Mouse (Mus musculus): ENCODE results near the gene Rnf144a. TPM values are rescaled to one million over a fixed set of nuclear protein-coding genes. Genes with fewer than 3 reads are reported as not detected.

The Rnf144a gene
- polyA plus RNA-seq, 1 experiment from 2014 or later = 52.7 TPM

GRCm38 (mm10) chr12:26404781-26405702 is 10.0 kb downstream of the Rnf144a start:
- Histone ChIP-seq H3K27ac (peak overlapping the region; percentile 73), H3K36me3 (no peaks in the 10 kb centered on the region), H3K9me3 (no peaks in the 10 kb centered on the region), H3K4me1 (peaks cover 87% of the 10 kb centered on the region), H3K4me2 (no peak overlapping the region), H3K4me3 (no peak overlapping the region), H3K9ac (no peak overlapping the region), H3K27me3 (no peaks in the 10 kb centered on the region)
- peak; percentile 68 for ATAC-seq (ENCODE audit: borderline replicate concordance, extremely low read depth, low FRiP score, low TSS enrichment)
- WGBS = 44% methylated on average over 11 of the region's 11 CpGs

GRCm38 (mm10) chr12:26403372-26404125 is 11.5 kb downstream of the Rnf144a start:
- Histone ChIP-seq H3K4me1 (peaks cover 83% of the 10 kb centered on the region), H3K9ac (no peak overlapping the region), H3K9me3 (no peaks in the 10 kb centered on the region), H3K4me2 (no peak overlapping the region), H3K27ac (peak overlapping the region; percentile 74), H3K27me3 (no peaks in the 10 kb centered on the region), H3K4me3 (no peak overlapping the region), H3K36me3 (no peaks in the 10 kb centered on the region)
- WGBS = 50% methylated on average over 16 of the region's 16 CpGs
- peak; percentile 20; the same call in 1 of the 2 replicates for ATAC-seq (ENCODE audit: borderline replicate concordance, extremely low read depth, low FRiP score, low TSS enrichment)

GRCm38 (mm10) chr12:26401696-26402470 is 13.2 kb downstream of the Rnf144a start:
- Histone ChIP-seq H3K27me3 (no peaks in the 10 kb centered on the region), H3K9ac (no peak overlapping the region), H3K27ac (peak overlapping the region; percentile 74), H3K4me3 (no peak overlapping the region), H3K4me1 (peaks cover 72% of the 10 kb centered on the region), H3K36me3 (no peaks in the 10 kb centered on the region), H3K4me2 (no peak overlapping the region), H3K9me3 (no peaks in the 10 kb centered on the region)
- WGBS = 37% methylated on average over 10 of the region's 10 CpGs
- ATAC-seq (ENCODE audit: borderline replicate concordance, extremely low read depth, low FRiP score, low TSS enrichment) = peak; percentile 37; the same call in 1 of the 2 replicates

- Histone ChIP-seq H3K9ac (no peak overlapping the region), H3K4me1 (peaks cover 67% of the 10 kb centered on the region), H3K9me3 (no peaks in the 10 kb centered on the region), H3K4me2 (no peak overlapping the region), H3K36me3 (no peaks in the 10 kb centered on the region), H3K27me3 (no peaks in the 10 kb centered on the region), H3K27ac (peak overlapping the region; percentile 74), H3K4me3 (no peak overlapping the region)
- WGBS = 62% methylated on average over 1 of the region's 1 CpGs
- ATAC-seq (ENCODE audit: borderline replicate concordance, extremely low read depth, low FRiP score, low TSS enrichment) = no peak
Observed at GRCm38 (mm10) chr12:26401254-26401653, 13.8 kb downstream of the Rnf144a start.

GRCm38 (mm10) chr12:26400762-26401161 is 14.3 kb downstream of the Rnf144a start:
- Histone ChIP-seq H3K9ac (no peak overlapping the region), H3K4me2 (no peak overlapping the region), H3K27ac (peak overlapping the region; percentile 74; the same call in 1 of the 2 replicates), H3K4me1 (peaks cover 62% of the 10 kb centered on the region), H3K9me3 (no peaks in the 10 kb centered on the region), H3K4me3 (no peak overlapping the region), H3K27me3 (no peaks in the 10 kb centered on the region), H3K36me3 (no peaks in the 10 kb centered on the region)
- 100% methylated on average over 1 of the region's 1 CpGs for WGBS
- ATAC-seq (ENCODE audit: borderline replicate concordance, extremely low read depth, low FRiP score, low TSS enrichment) = no peak

GRCm38 (mm10) chr12:26399391-26399790 is 15.7 kb downstream of the Rnf144a start:
- no peak for ATAC-seq (ENCODE audit: borderline replicate concordance, extremely low read depth, low FRiP score, low TSS enrichment)
- no peaks in the 10 kb centered on the region for H3K9me3 ChIP-seq
- WGBS = 79% methylated on average over 6 of the region's 6 CpGs
- no peak overlapping the region for H3K4me3 ChIP-seq
- peaks cover 48% of the 10 kb centered on the region for H3K4me1 ChIP-seq
- H3K4me2 ChIP-seq = no peak overlapping the region
- no peaks in the 10 kb centered on the region for H3K27me3 ChIP-seq
- H3K9ac ChIP-seq = no peak overlapping the region
- H3K27ac ChIP-seq = no peak overlapping the region
- no peaks in the 10 kb centered on the region for H3K36me3 ChIP-seq

- H3K9ac ChIP-seq = no peak overlapping the region
- no peaks in the 10 kb centered on the region for H3K36me3 ChIP-seq
- H3K9me3 ChIP-seq = no peaks in the 10 kb centered on the region
- no peak overlapping the region for H3K4me2 ChIP-seq
- no peak for ATAC-seq (ENCODE audit: borderline replicate concordance, extremely low read depth, low FRiP score, low TSS enrichment)
- H3K4me1 ChIP-seq = peaks cover 40% of the 10 kb centered on the region
- no peak overlapping the region for H3K4me3 ChIP-seq
- no peak overlapping the region for H3K27ac ChIP-seq
- 57% methylated on average over 2 of the region's 2 CpGs for WGBS
- H3K27me3 ChIP-seq = no peaks in the 10 kb centered on the region
Observed at GRCm38 (mm10) chr12:26398597-26398996, 16.5 kb downstream of the Rnf144a start.

- H3K36me3 ChIP-seq = no peaks in the 10 kb centered on the region
Observed at GRCm38 (mm10) chr12:26394485-26395470, 20.3 kb downstream of the Rnf144a start.

GRCm38 (mm10) chr12:26393291-26393690 is 21.8 kb downstream of the Rnf144a start:
- 0 out of 2 replicates have a peak, but pooled peaks cover under 1% of the 10 kb centered on the region for H3K4me1 ChIP-seq
- no peak overlapping the region for H3K4me3 ChIP-seq
- H3K9ac ChIP-seq = no peak overlapping the region
- no peak overlapping the region for H3K27ac ChIP-seq
- ATAC-seq (ENCODE audit: borderline replicate concordance, extremely low read depth, low FRiP score, low TSS enrichment) = no peak
- no peaks in the 10 kb centered on the region for H3K27me3 ChIP-seq
- H3K9me3 ChIP-seq = no peaks in the 10 kb centered on the region
- no peak overlapping the region for H3K4me2 ChIP-seq
- WGBS = 74% methylated on average over 5 of the region's 5 CpGs
- H3K36me3 ChIP-seq = peaks cover 12% of the 10 kb centered on the region; the same call in 1 of the 2 replicates

More at GRCm38 (mm10) chr12:26394485-26395470, 20.3 kb downstream of the Rnf144a start:
- Histone ChIP-seq H3K4me2 (no peak overlapping the region), H3K27ac (no peak overlapping the region), H3K9me3 (no peaks in the 10 kb centered on the region), H3K9ac (no peak overlapping the region), H3K4me1 (peaks cover 10% of the 10 kb centered on the region; the same call in 1 of the 2 replicates), H3K27me3 (no peaks in the 10 kb centered on the region), H3K4me3 (no peak overlapping the region)
- ATAC-seq (ENCODE audit: borderline replicate concordance, extremely low read depth, low FRiP score, low TSS enrichment) = no peak
- 70% methylated on average over 13 of the region's 13 CpGs for WGBS

- no peak overlapping the region for H3K4me3 ChIP-seq
- H3K9ac ChIP-seq = no peak overlapping the region
- H3K27ac ChIP-seq = no peak overlapping the region
- H3K4me2 ChIP-seq = no peak overlapping the region
- no peak for ATAC-seq (ENCODE audit: borderline replicate concordance, extremely low read depth, low FRiP score, low TSS enrichment)
- WGBS = 44% methylated on average over 1 of the region's 1 CpGs
- H3K27me3 ChIP-seq = no peaks in the 10 kb centered on the region
- no peaks in the 10 kb centered on the region for H3K9me3 ChIP-seq
- H3K36me3 ChIP-seq = peaks cover 23% of the 10 kb centered on the region; the same call in 1 of the 2 replicates
- peaks cover 19% of the 10 kb centered on the region for H3K4me1 ChIP-seq
Observed at GRCm38 (mm10) chr12:26391162-26391561, 23.9 kb downstream of the Rnf144a start.

All from lung, embryonic 15.5 days (tissue).